Mouse (Mus musculus) C2C12 (cell line): Measurements from ENCODE around the gene Tmprss6. TPM values are rescaled to one million over a fixed set of nuclear protein-coding genes. Genes with fewer than 3 reads are reported as not detected.

ENCODE experiments used
- H3K27me3 ChIP-seq: one replicate; pipeline ENCODE4 v1.6.1; 2011; ENCODE audit not compliant: control insufficient read depth, insufficient read depth, insufficient read length
- H3K36me3 ChIP-seq: one replicate; pipeline ENCODE4 v1.6.1; 2011; ENCODE audit not compliant: control insufficient read depth, insufficient read depth
- H3K4me3 ChIP-seq: one replicate; pipeline ENCODE4 v1.5.1; 2011; ENCODE audit warnings: mild to moderate bottlenecking, control low read depth; ENCODE audit not compliant: poor library complexity, insufficient read depth, severe bottlenecking
- H3K79me2 ChIP-seq: one replicate; pipeline ENCODE4 v1.6.1; 2011; ENCODE audit not compliant: control insufficient read depth, insufficient read depth
- H3K79me3 ChIP-seq: one replicate; pipeline ENCODE4 v1.6.1; 2011; ENCODE audit warnings: low read depth, control low read depth
- H3ac ChIP-seq: one replicate; pipeline ENCODE3; 2011; ENCODE audit warnings: low read depth; ENCODE audit not compliant: control insufficient read depth, insufficient read length
- CEBPB ChIP-seq: IDR thresholded peaks from one replicate; pipeline ENCODE4 v1.6.1; 2011; ENCODE audit warnings: low read depth, mild to moderate bottlenecking, control low read depth, moderate library complexity
- CTCF ChIP-seq: IDR thresholded peaks from one replicate; pipeline ENCODE4 v1.5.1; 2011; ENCODE audit not compliant: control insufficient read depth, insufficient read depth, insufficient read length
- FOSL1 ChIP-seq: IDR thresholded peaks from one replicate; pipeline ENCODE4 v1.8.0; 2011; ENCODE audit warnings: mild to moderate bottlenecking, low read length; ENCODE audit not compliant: poor library complexity, insufficient read depth, severe bottlenecking
- MAX ChIP-seq: IDR thresholded peaks from one replicate; pipeline ENCODE4 v1.6.1; 2011; ENCODE audit warnings: mild to moderate bottlenecking, control low read depth
- MYOD1 ChIP-seq: IDR thresholded peaks from one replicate; pipeline ENCODE4 v1.6.1; 2011; ENCODE audit warnings: low read depth; ENCODE audit not compliant: control insufficient read depth, insufficient read length
- MYOG ChIP-seq: IDR thresholded peaks from one replicate; pipeline ENCODE4 v1.6.1; 2011; ENCODE audit not compliant: control insufficient read depth, insufficient read length; ENCODE audit errors: extremely low read depth
- USF1 ChIP-seq: IDR thresholded peaks from one replicate; pipeline ENCODE4 v1.6.1; 2011; ENCODE audit warnings: low read depth, mild to moderate bottlenecking, control low read depth, moderate library complexity
- polyA plus RNA-seq: library from polyadenylated mRNA; unstranded; fragments of >200 nt; fragmentation: generic; extraction: Trizol; gene quantifications from one replicate; pipeline ENCODE4 v1.2.1, GENCODE M21; 2012; ENCODE audit warnings: missing spikeins

Tmprss6 gene
- polyA plus RNA-seq, 1 experiment = 0.06 TPM

DNA sequence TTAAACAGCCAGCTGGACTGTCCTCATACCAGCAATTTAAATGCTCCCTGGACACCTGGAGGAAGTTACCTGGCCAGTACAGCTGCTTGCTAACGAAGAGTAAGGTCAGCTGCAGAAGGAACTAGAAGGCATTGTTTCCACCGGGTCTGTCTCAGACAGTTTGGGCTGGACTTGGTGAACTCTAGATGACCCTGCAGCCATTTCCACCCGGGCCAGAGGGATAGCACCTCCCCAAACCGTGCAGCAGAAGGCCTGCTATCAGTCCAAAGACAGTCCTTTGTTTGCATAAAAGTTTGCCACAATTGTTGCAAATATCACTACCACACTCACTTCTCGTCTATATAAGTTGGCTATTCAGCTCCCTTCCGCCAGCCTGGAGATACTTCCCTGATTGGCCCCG is 3.5 kb upstream of the Tmprss6 start:
- peaks cover 27% of the 10 kb centered on the region for H3K27me3 ChIP-seq

GRCm38 (mm10) chr15:78470495-78471276 is 2.3 kb upstream of the Tmprss6 start:
- H3K27me3 ChIP-seq = peaks cover 27% of the 10 kb centered on the region
- H3ac ChIP-seq = no peak overlapping the region
- TF ChIP-seq USF1 = no peak
- TF ChIP-seq FOSL1 = no peak
- no peak for TF ChIP-seq MAX
- H3K4me3 ChIP-seq = no peak overlapping the region
- no peaks in the 10 kb centered on the region for H3K36me3 ChIP-seq
- H3K79me3 ChIP-seq = no peaks in the 10 kb centered on the region
- no peaks in the 10 kb centered on the region for H3K79me2 ChIP-seq

More for the DNA sequence above, 3.5 kb upstream of the Tmprss6 start:
- no peaks in the 10 kb centered on the region for H3K79me3 ChIP-seq
- no peaks in the 10 kb centered on the region for H3K36me3 ChIP-seq
- no peak overlapping the region for H3K4me3 ChIP-seq
- H3ac ChIP-seq = no peak overlapping the region
- no peaks in the 10 kb centered on the region for H3K79me2 ChIP-seq
- no peak for TF ChIP-seq MAX
- TF ChIP-seq MYOD1 = no peak
- TF ChIP-seq CTCF = no peak
- TF ChIP-seq MYOG = no peak
- TF ChIP-seq CEBPB = no peak
- no peak for TF ChIP-seq FOSL1
- no peak for TF ChIP-seq USF1

- H3K4me3 ChIP-seq = no peak overlapping the region
- no peaks in the 10 kb centered on the region for H3K36me3 ChIP-seq
- no peaks in the 10 kb centered on the region for H3K79me3 ChIP-seq
- TF ChIP-seq CEBPB = no peak
- no peak for TF ChIP-seq USF1
- TF ChIP-seq MAX = no peak
- no peak for TF ChIP-seq MYOG
- no peak for TF ChIP-seq FOSL1
- no peak for TF ChIP-seq CTCF
- no peak for TF ChIP-seq MYOD1
- H3K27me3 ChIP-seq = peaks cover 24% of the 10 kb centered on the region
- no peak overlapping the region for H3ac ChIP-seq
- no peaks in the 10 kb centered on the region for H3K79me2 ChIP-seq
Measured at GRCm38 (mm10) chr15:78467570-78467969, 864 bp downstream of the Tmprss6 start.

GRCm38 (mm10) chr15:78466809-78467208 is 1.6 kb downstream of the Tmprss6 start:
- Histone ChIP-seq H3K36me3 (no peaks in the 10 kb centered on the region), H3K79me2 (no peaks in the 10 kb centered on the region), H3K27me3 (peaks cover 25% of the 10 kb centered on the region), H3ac (no peak overlapping the region), H3K4me3 (no peak overlapping the region), H3K79me3 (no peaks in the 10 kb centered on the region)
- TF ChIP-seq CTCF (peak; percentile 11), MYOG (no peak), CEBPB (no peak), MYOD1 (no peak), FOSL1 (no peak), MAX (no peak), USF1 (no peak)

DNA sequence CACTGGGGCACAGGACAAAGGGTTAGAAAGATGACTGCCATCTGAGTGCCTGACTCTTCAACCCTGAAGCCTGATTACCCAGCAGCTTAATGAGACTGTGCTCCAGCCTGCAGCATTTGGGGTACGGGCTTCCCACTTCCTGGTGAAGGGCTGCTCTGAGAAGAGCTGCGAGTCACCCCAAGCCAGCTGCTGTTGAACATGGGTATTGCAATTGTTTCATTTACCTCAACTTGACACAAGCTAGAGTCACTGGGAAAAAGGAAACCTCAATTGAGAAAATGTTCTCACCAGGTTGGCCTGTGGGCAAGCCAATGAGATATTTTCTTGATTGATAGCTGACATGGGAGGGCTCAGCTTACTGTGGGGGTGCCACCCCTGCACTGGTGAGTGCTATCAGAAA is 5.5 kb downstream of the Tmprss6 start:
- Histone ChIP-seq H3K4me3 (no peak overlapping the region), H3K79me2 (no peaks in the 10 kb centered on the region), H3K27me3 (peaks cover 38% of the 10 kb centered on the region), H3K79me3 (no peaks in the 10 kb centered on the region), H3K36me3 (no peaks in the 10 kb centered on the region), H3ac (no peak overlapping the region)
- no peak for TF ChIP-seq MAX
- no peak for TF ChIP-seq MYOG
- TF ChIP-seq CTCF = no peak
- TF ChIP-seq USF1 = no peak
- no peak for TF ChIP-seq FOSL1
- no peak for TF ChIP-seq MYOD1
- TF ChIP-seq CEBPB = no peak

- Histone ChIP-seq H3K79me3 (no peaks in the 10 kb centered on the region), H3K36me3 (no peaks in the 10 kb centered on the region), H3K79me2 (no peaks in the 10 kb centered on the region), H3K4me3 (no peak overlapping the region), H3ac (no peak overlapping the region), H3K27me3 (peaks cover 15% of the 10 kb centered on the region)
- TF ChIP-seq MYOD1 (no peak), MAX (no peak), USF1 (no peak), CTCF (no peak), CEBPB (no peak), FOSL1 (no peak), MYOG (no peak)
Measured at GRCm38 (mm10) chr15:78457193-78457592, 11.2 kb downstream of the Tmprss6 start.
